Mouse (Mus musculus): Measurements from ENCODE around the gene Ccnl1. TPM values are rescaled to one million over a fixed set of nuclear protein-coding genes. Genes with fewer than 3 reads are reported as not detected.

Ccnl1 gene
- polyA plus RNA-seq, 1 experiment = 41.0 TPM

- DNase-seq (ENCODE audit: low read depth) = no peak
Observed at GRCm38 (mm10) chr3:65927101-65927501, 30.9 kb downstream of the Ccnl1 start.

GRCm38 (mm10) chr3:65926426-65926825 lies 31.6 kb downstream of the Ccnl1 start:
- no peak for DNase-seq (ENCODE audit: low read depth)

GRCm38 (mm10) chr3:65925058-65925740 lies 32.9 kb downstream of the Ccnl1 start:
- DNase-seq (ENCODE audit: low read depth) = no peak

GRCm38 (mm10) chr3:65922420-65922819 lies 35.6 kb downstream of the Ccnl1 start:
- no peak for DNase-seq (ENCODE audit: low read depth)

- DNase-seq (ENCODE audit: low read depth) = no peak
Observed at GRCm38 (mm10) chr3:65921671-65922070, 36.4 kb downstream of the Ccnl1 start.

GRCm38 (mm10) chr3:65919016-65919415 lies 39.0 kb downstream of the Ccnl1 start:
- DNase-seq (ENCODE audit: low read depth) = no peak

GRCm38 (mm10) chr3:65912928-65913327 lies 45.1 kb downstream of the Ccnl1 start:
- DNase-seq (ENCODE audit: low read depth) = no peak

GRCm38 (mm10) chr3:65912217-65912616 lies 45.8 kb downstream of the Ccnl1 start:
- DNase-seq (ENCODE audit: low read depth) = no peak

GRCm38 (mm10) chr3:65911265-65911664 lies 46.8 kb downstream of the Ccnl1 start:
- DNase-seq (ENCODE audit: low read depth) = no peak

- DNase-seq (ENCODE audit: low read depth) = no peak
Observed at GRCm38 (mm10) chr3:65909454-65909853, 48.6 kb downstream of the Ccnl1 start.

- DNase-seq (ENCODE audit: low read depth) = no peak
Observed at GRCm38 (mm10) chr3:65907536-65907935, 50.5 kb downstream of the Ccnl1 start.

- no peak for DNase-seq (ENCODE audit: low read depth)
Observed at GRCm38 (mm10) chr3:65905281-65906169, 52.5 kb downstream of the Ccnl1 start.

- no peak for DNase-seq (ENCODE audit: low read depth)
Observed at GRCm38 (mm10) chr3:65904711-65905110, 53.3 kb downstream of the Ccnl1 start.

- DNase-seq (ENCODE audit: low read depth) = no peak
Observed at GRCm38 (mm10) chr3:65904106-65904505, 53.9 kb downstream of the Ccnl1 start.

GRCm38 (mm10) chr3:65898598-65899278 lies 59.3 kb downstream of the Ccnl1 start:
- DNase-seq (ENCODE audit: low read depth) = no peak

- no peak for DNase-seq (ENCODE audit: low read depth)
Observed at GRCm38 (mm10) chr3:65897233-65897993, 60.6 kb downstream of the Ccnl1 start.
